Mouse (Mus musculus) heart, adult 2 months (tissue): ENCODE data around the gene Ppp1r14b.

Experiments
- CTCF ChIP-seq: fragments of 200-600 bp; IDR thresholded peaks from 2 replicates; pipeline ENCODE4 v1.8.1; 2022; ENCODE audit warnings: antibody characterized with exemption, mild to moderate bottlenecking, moderate library complexity
- POLR2A ChIP-seq: fragments of 200-500 bp; IDR thresholded peaks from 2 replicates; pipeline ENCODE4 v1.6.1; 2011; ENCODE audit warnings: mild to moderate bottlenecking, low read depth, low read length, control low read depth; ENCODE audit not compliant: insufficient read depth

GRCm38 (mm10) chr19:6999360-7000063 is 24.7 kb downstream of the Ppp1r14b start:
- TF ChIP-seq CTCF = no peak
- no peak for TF ChIP-seq POLR2A
